Mouse (Mus musculus): ENCODE measurements around the gene Galp. TPM values are rescaled to one million over a fixed set of nuclear protein-coding genes. Genes with fewer than 3 reads are reported as not detected.
A peak's percentile ranks its signal among the peaks of the same experiment; 100 is the strongest.

Galp gene
- polyA plus RNA-seq, 1 experiment: not detected

DNA sequence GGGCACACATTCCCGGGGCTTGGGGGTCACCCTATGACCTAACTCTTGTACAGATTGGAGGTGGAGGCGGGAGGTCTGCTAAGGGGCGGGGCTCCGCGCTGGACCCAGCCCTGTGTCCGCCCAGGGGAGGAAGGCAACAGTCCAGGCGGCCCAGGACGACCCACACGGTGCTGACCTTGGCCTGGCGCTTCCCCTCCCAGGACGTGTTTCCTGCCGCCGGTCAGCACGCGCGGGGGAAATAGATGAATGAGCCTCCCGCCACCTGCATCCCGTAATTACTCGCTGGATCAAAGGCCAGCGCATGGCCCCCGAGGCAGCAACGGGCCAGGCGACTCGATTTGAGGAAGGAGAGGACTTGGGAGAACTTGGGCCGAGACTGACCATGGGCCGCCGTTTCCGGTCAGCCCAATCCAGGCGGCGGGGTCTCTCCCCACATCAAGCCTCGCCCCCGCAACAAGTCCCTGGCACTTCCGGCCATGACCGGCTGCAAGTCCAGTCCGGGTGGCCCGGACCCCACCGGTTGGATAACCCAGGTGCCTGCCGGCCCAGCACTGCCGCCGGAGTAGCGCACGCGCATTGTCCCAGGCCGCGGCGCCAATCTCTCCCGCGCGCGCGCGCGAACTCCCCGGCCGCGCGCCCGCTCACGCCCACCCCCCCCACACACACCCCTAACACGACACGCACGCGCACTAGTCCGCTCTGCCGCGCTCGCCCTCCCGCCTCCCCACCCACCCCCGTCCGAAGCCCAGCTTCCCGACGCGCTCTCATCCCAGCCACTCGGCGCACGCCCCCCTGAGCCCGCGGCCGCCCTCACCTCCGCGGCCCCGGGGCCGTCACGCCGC, 41.6 kb upstream of the Galp start:
- peaks cover 51% of the 10 kb centered on the region for H3K79me3 ChIP-seq (ENCODE audit: low read depth)
- no peaks in the 10 kb centered on the region for H3K27me3 ChIP-seq (ENCODE audit: control insufficient read depth, insufficient read depth, insufficient read length)
- H3K79me2 ChIP-seq (ENCODE audit: control insufficient read depth, insufficient read depth): peaks cover 52% of the 10 kb centered on the region
- H3ac ChIP-seq (ENCODE audit: control insufficient read depth, insufficient read length, low read depth): peak overlapping the region; percentile 87
- TF ChIP-seq USF1 (IDR thresholded peaks at IDR 0.05; ENCODE audit: low read depth) (no peak), FOSL1 (IDR thresholded peaks at IDR 0.05; ENCODE audit: insufficient read depth, low read length, poor library complexity, severe bottlenecking) (no peak), MYOG (IDR thresholded peaks at IDR 0.05; ENCODE audit: control insufficient read depth, extremely low read depth, insufficient read length) (no peak), CTCF (IDR thresholded peaks at IDR 0.05; ENCODE audit: control insufficient read depth, insufficient read depth, insufficient read length) (no peak), CEBPB (IDR thresholded peaks at IDR 0.05; ENCODE audit: low read depth) (no peak), MAX (IDR thresholded peaks at IDR 0.05) (no peak)
- peak overlapping the region; percentile 59 for H3K4me3 ChIP-seq (ENCODE audit: insufficient read depth, poor library complexity, severe bottlenecking)
- H3K36me3 ChIP-seq (ENCODE audit: control insufficient read depth, insufficient read depth): no peaks in the 10 kb centered on the region

DNA sequence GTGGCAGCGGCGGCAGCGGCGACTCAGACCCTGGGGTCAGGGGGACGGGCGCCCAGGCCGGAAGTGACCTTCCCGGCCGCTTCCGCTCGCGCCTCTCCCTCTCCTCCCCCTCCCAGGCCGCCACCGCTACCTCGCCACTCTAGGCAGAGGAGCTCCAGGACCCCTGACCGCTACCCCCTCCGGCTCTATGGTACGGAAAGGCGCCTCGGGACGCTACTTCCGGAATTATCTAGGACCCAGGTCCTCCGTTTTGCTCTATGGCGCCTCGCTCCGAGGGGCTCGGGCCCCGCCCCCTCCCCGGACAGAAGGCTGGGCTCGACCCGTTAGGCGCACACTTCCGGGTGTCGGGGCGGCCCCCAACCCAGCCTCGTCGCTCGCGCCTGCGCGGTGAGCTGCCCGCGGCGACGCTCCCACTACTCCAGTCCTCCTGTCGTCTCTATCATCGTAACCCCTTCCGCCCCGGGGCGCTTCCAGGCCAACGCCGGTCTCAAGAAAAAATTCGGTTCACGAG, 40.9 kb upstream of the Galp start, which contains the start of gene Zfp787:
Zfp787 (minus strand) TSS at position 97 of the 511 bp plus-strand sequence.
- Histone ChIP-seq H3K36me3 (ENCODE audit: control insufficient read depth, insufficient read depth) (no peaks in the 10 kb centered on the region), H3K79me3 (ENCODE audit: low read depth) (peaks cover 44% of the 10 kb centered on the region), H3K4me3 (ENCODE audit: insufficient read depth, poor library complexity, severe bottlenecking) (peak within 1 kb of the TSS; percentile 59), H3K79me2 (ENCODE audit: control insufficient read depth, insufficient read depth) (peaks cover 45% of the 10 kb centered on the region), H3ac (ENCODE audit: control insufficient read depth, insufficient read length, low read depth) (peak within 1 kb of the TSS; percentile 87), H3K27me3 (ENCODE audit: control insufficient read depth, insufficient read depth, insufficient read length) (no peaks in the 10 kb centered on the region)
- no peak for TF ChIP-seq MYOD1 (IDR thresholded peaks at IDR 0.05; ENCODE audit: control insufficient read depth, insufficient read length, low read depth)

DNA sequence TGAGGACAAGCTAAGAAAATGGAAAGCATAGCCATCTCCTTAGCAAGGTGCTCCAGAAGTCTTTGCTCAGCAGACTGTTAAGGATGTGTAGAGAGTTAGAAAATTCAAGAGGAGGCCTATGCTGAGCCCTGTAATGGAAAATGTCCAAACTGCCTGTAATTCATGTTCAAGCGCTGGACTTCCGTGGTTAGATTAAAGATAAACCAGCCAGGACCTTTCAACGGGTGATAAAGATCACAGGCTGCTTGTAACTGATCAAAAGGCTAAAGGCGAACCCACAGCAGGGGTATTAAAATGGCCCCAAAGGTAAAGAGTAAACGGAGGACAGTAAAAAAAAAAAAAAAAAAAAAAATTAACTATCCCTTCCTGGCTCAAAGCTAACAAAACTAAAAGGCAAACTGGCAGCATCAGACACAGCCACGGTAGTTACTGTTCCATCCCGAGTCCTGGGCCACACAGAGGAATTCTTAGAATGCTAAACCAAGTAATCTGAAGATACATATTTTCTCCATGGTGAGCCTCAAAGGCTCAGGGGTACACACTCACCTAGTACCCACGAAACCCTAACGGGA, 39.9 kb upstream of the Galp start:
- no peaks in the 10 kb centered on the region for H3K36me3 ChIP-seq (ENCODE audit: control insufficient read depth, insufficient read depth)
- no peak for TF ChIP-seq CTCF (IDR thresholded peaks at IDR 0.05; ENCODE audit: control insufficient read depth, insufficient read depth, insufficient read length)
- no peak for TF ChIP-seq MYOD1 (IDR thresholded peaks at IDR 0.05; ENCODE audit: control insufficient read depth, insufficient read length, low read depth)
- no peak for TF ChIP-seq MYOG (IDR thresholded peaks at IDR 0.05; ENCODE audit: control insufficient read depth, extremely low read depth, insufficient read length)
- TF ChIP-seq FOSL1 (IDR thresholded peaks at IDR 0.05; ENCODE audit: insufficient read depth, low read length, poor library complexity, severe bottlenecking): no peak
- no peak for TF ChIP-seq USF1 (IDR thresholded peaks at IDR 0.05; ENCODE audit: low read depth)
- TF ChIP-seq MAX (IDR thresholded peaks at IDR 0.05): no peak
- TF ChIP-seq CEBPB (IDR thresholded peaks at IDR 0.05; ENCODE audit: low read depth): no peak
- H3K27me3 ChIP-seq (ENCODE audit: control insufficient read depth, insufficient read depth, insufficient read length): no peaks in the 10 kb centered on the region
- peaks cover 33% of the 10 kb centered on the region for H3K79me3 ChIP-seq (ENCODE audit: low read depth)
- no peak overlapping the region for H3ac ChIP-seq (ENCODE audit: control insufficient read depth, insufficient read length, low read depth)
- H3K79me2 ChIP-seq (ENCODE audit: control insufficient read depth, insufficient read depth): peaks cover 34% of the 10 kb centered on the region
- H3K4me3 ChIP-seq (ENCODE audit: insufficient read depth, poor library complexity, severe bottlenecking): no peak overlapping the region

DNA sequence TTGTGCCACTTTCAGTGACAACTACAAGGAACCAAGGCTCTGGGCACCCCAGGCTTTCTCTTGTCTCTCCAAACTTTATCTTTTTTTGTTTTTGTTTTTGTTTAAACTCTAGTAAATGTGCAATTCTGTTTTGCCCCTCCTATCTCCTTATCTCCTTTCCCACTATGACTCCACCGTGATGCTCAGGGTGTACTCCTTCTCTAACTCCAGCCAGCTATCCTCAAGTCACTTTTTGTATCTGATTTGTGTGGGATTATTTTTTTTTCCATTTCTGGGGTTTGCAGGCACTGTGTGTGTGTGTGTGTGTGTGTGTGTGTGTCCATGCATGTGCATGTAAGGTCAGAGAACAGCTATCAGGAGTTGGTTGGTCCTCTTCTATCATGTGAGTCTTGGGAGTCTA, 39.4 kb upstream of the Galp start:
- Histone ChIP-seq H3K27me3 (ENCODE audit: control insufficient read depth, insufficient read depth, insufficient read length) (no peaks in the 10 kb centered on the region), H3K79me2 (ENCODE audit: control insufficient read depth, insufficient read depth) (peaks cover 29% of the 10 kb centered on the region), H3K79me3 (ENCODE audit: low read depth) (peaks cover 29% of the 10 kb centered on the region), H3K36me3 (ENCODE audit: control insufficient read depth, insufficient read depth) (no peaks in the 10 kb centered on the region), H3K4me3 (ENCODE audit: insufficient read depth, poor library complexity, severe bottlenecking) (no peak overlapping the region), H3ac (ENCODE audit: control insufficient read depth, insufficient read length, low read depth) (no peak overlapping the region)
- TF ChIP-seq FOSL1 (IDR thresholded peaks at IDR 0.05; ENCODE audit: insufficient read depth, low read length, poor library complexity, severe bottlenecking) (no peak), CTCF (IDR thresholded peaks at IDR 0.05; ENCODE audit: control insufficient read depth, insufficient read depth, insufficient read length) (no peak), MAX (IDR thresholded peaks at IDR 0.05) (no peak), MYOD1 (IDR thresholded peaks at IDR 0.05; ENCODE audit: control insufficient read depth, insufficient read length, low read depth) (no peak), CEBPB (IDR thresholded peaks at IDR 0.05; ENCODE audit: low read depth) (no peak)

DNA sequence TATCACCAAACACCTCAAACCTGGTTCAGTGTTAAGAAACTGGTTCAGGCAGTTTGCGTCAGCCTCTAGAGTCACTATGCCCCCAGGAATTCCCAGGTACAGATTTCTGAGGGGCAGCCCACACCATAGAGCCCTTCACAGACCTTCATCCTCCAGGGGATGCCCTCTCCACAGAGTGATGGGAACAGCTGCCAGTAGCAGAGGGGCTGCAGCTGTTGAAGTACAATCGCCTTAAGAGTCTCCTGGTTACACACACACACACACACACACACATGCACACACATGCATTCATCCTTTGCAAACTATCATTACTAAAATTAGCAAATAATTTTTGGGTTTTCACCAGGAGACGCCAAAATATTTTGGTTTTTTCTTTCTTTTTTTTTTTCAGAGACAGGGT, 37.3 kb upstream of the Galp start:
- H3K4me3 ChIP-seq (ENCODE audit: insufficient read depth, poor library complexity, severe bottlenecking): no peak overlapping the region
- H3K79me2 ChIP-seq (ENCODE audit: control insufficient read depth, insufficient read depth): peaks cover 8% of the 10 kb centered on the region
- TF ChIP-seq MAX (IDR thresholded peaks at IDR 0.05) (no peak), FOSL1 (IDR thresholded peaks at IDR 0.05; ENCODE audit: insufficient read depth, low read length, poor library complexity, severe bottlenecking) (no peak), CTCF (IDR thresholded peaks at IDR 0.05; ENCODE audit: control insufficient read depth, insufficient read depth, insufficient read length) (no peak), MYOD1 (IDR thresholded peaks at IDR 0.05; ENCODE audit: control insufficient read depth, insufficient read length, low read depth) (peak; percentile 80)
- no peaks in the 10 kb centered on the region for H3K27me3 ChIP-seq (ENCODE audit: control insufficient read depth, insufficient read depth, insufficient read length)
- no peaks in the 10 kb centered on the region for H3K36me3 ChIP-seq (ENCODE audit: control insufficient read depth, insufficient read depth)
- no peak overlapping the region for H3ac ChIP-seq (ENCODE audit: control insufficient read depth, insufficient read length, low read depth)
- H3K79me3 ChIP-seq (ENCODE audit: low read depth): peaks cover 8% of the 10 kb centered on the region

DNA sequence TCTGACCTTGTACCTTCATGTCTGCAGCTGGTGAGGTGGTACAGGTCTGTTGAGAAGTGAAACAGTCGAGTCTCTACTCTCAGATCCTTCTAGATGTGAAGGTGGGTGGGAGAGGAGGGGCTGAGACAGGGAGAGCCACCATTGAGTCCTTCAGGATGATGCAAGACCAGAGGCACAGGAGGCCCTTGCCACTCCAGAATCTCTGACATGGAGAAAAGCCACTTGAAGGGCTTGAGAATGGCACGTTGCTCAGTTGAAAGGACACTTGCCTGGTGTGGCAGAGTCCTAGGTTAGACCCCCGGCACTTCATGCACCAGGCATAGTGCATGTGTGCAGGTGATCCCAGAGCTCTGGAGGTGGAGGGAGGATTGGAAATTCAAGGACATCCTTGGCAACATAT, 35.3 kb upstream of the Galp start:
- TF ChIP-seq CTCF (IDR thresholded peaks at IDR 0.05; ENCODE audit: control insufficient read depth, insufficient read depth, insufficient read length) (no peak), FOSL1 (IDR thresholded peaks at IDR 0.05; ENCODE audit: insufficient read depth, low read length, poor library complexity, severe bottlenecking) (no peak), MAX (IDR thresholded peaks at IDR 0.05) (no peak), MYOD1 (IDR thresholded peaks at IDR 0.05; ENCODE audit: control insufficient read depth, insufficient read length, low read depth) (no peak), CEBPB (IDR thresholded peaks at IDR 0.05; ENCODE audit: low read depth) (no peak), USF1 (IDR thresholded peaks at IDR 0.05; ENCODE audit: low read depth) (no peak), MYOG (IDR thresholded peaks at IDR 0.05; ENCODE audit: control insufficient read depth, extremely low read depth, insufficient read length) (no peak)
- Histone ChIP-seq H3K79me2 (ENCODE audit: control insufficient read depth, insufficient read depth) (no peaks in the 10 kb centered on the region), H3K79me3 (ENCODE audit: low read depth) (peaks cover 2% of the 10 kb centered on the region), H3ac (ENCODE audit: control insufficient read depth, insufficient read length, low read depth) (no peak overlapping the region), H3K4me3 (ENCODE audit: insufficient read depth, poor library complexity, severe bottlenecking) (no peak overlapping the region), H3K36me3 (ENCODE audit: control insufficient read depth, insufficient read depth) (no peaks in the 10 kb centered on the region), H3K27me3 (ENCODE audit: control insufficient read depth, insufficient read depth, insufficient read length) (no peaks in the 10 kb centered on the region)

Measured in C2C12 (cell line).